Mouse (Mus musculus) monocyte, adult 59 days (primary cell): ENCODE measurements around the gene Gm44965. TPM values are rescaled to one million over a fixed set of nuclear protein-coding genes. Genes with fewer than 3 reads are reported as not detected.

Experiments used
- total RNA-seq, 2 experiments: library from RNA; stranded (reverse); gene quantifications; one replicate each; pipeline ENCODE4 v1.2.4; 2023

The Gm44965 gene
- not detected for total RNA-seq

GRCm38 (mm10) chr6:48593158-48594042, at the start of gene Gm44965, which contains the start of gene Repin1:
TSS of gene Gm44965 (plus strand) at chr6:48593941.
TSS of gene Repin1 (plus strand) at chr6:48593883.

GRCm38 (mm10) chr6:48554280-48555103, 39.2 kb upstream of the Gm44965 start, which contains the start of gene Lrrc61:
TSS of gene Lrrc61 (plus strand) at chr6:48554796.

GRCm38 (mm10) chr6:48572572-48573061, 21.1 kb upstream of the Gm44965 start, which contains the start of gene Rarres2:
TSS of gene Rarres2 (minus strand) at chr6:48572789.

GRCm38 (mm10) chr6:48589194-48589750, 4.5 kb upstream of the Gm44965 start, which contains the start of gene Gm45021:
TSS of gene Gm45021 (plus strand) at chr6:48589610.

GRCm38 (mm10) chr6:48601271-48602079, 7.7 kb downstream of the Gm44965 start, which contains the start of gene Zfp775:
TSS of gene Zfp775 (plus strand) at chr6:48602063.

GRCm38 (mm10) chr6:48626464-48626863, 32.7 kb downstream of the Gm44965 start, which contains the start of gene AI854703:
TSS of gene AI854703 (plus strand) at chr6:48626764.

GRCm38 (mm10) chr6:48646995-48647394, 53.3 kb downstream of the Gm44965 start, which contains the start of gene Gimap8:
TSS of gene Gimap8 (plus strand) at chr6:48647234.

Other genes with a start within 250 kb of the Gm44965 start
- 1 to 10 TPM; 1.2 to 2.0 TPM for gene Krba1, start 198.4 kb upstream of the Gm44965 start, total RNA-seq
- 10 to 100 TPM; 49.1 to 56.8 TPM for gene Zfp467, start 148.1 kb upstream of the Gm44965 start, total RNA-seq
- under 1 TPM; 0.52 TPM for gene Sspo, start 145.7 kb upstream of the Gm44965 start, total RNA-seq
- gene Atp6v0e2, start 56.3 kb upstream of the Gm44965 start, total RNA-seq: 1 to 10 TPM; 1.4 to 2.6 TPM
- gene Lrrc61, start 39.1 kb upstream of the Gm44965 start, total RNA-seq: 10 to 100 TPM; 53.5 to 56.8 TPM
- 1 to 10 TPM; 1.7 to 2.6 TPM for gene Rarres2, start 21.2 kb upstream of the Gm44965 start, total RNA-seq
- not detected for gene Gm45021, start 4.3 kb upstream of the Gm44965 start, total RNA-seq
- gene Repin1, start 58 bp upstream of the Gm44965 start, total RNA-seq: 1 to 10 TPM; 8.3 to 9.3 TPM
- gene Zfp775, start 8.1 kb downstream of the Gm44965 start, total RNA-seq: 1 to 10 TPM; 2.7 to 3.6 TPM
- gene AI854703, start 32.8 kb downstream of the Gm44965 start, total RNA-seq: not detected
- gene Gimap8, start 53.3 kb downstream of the Gm44965 start, total RNA-seq: under 1 TPM; 0.39 to 0.89 TPM
- 1 to 10 TPM in 1 of 2 experiments, under 1 TPM in 1; 1.00 to 1.4 TPM for gene Gimap9, start 82.2 kb downstream of the Gm44965 start, total RNA-seq
- 1 to 10 TPM in 1 of 2 experiments, under 1 TPM in 1; 0.82 to 2.7 TPM for gene Gimap4, start 90.6 kb downstream of the Gm44965 start, total RNA-seq
- 1 to 10 TPM; 8.3 to 9.2 TPM for gene Gimap6, start 114.3 kb downstream of the Gm44965 start, total RNA-seq
- not detected for gene Gm28053, start 124.7 kb downstream of the Gm44965 start, total RNA-seq
- not detected for gene Gimap7, start 124.7 kb downstream of the Gm44965 start, total RNA-seq
- 1 to 10 TPM; 1.1 to 1.6 TPM for gene Gimap1, start 145.1 kb downstream of the Gm44965 start, total RNA-seq
- 1 to 10 TPM in 1 of 2 experiments, under 1 TPM in 1; 0.46 to 1.2 TPM for gene Gimap5, start 152.3 kb downstream of the Gm44965 start, total RNA-seq
- gene Gimap3, start 176.9 kb downstream of the Gm44965 start, total RNA-seq: 1 to 10 TPM in 1 of 2 experiments, under 1 TPM in 1; 1.00 to 1.8 TPM
- 10 to 100 TPM; 72.6 to 75.1 TPM for gene Tmem176a, start 247.0 kb downstream of the Gm44965 start, total RNA-seq
- 100 to 1,000 TPM; 215 to 221 TPM for gene Tmem176b, start 247.6 kb downstream of the Gm44965 start, total RNA-seq